Mouse (Mus musculus): ENCODE data around the gene Aph1c.

DNA sequence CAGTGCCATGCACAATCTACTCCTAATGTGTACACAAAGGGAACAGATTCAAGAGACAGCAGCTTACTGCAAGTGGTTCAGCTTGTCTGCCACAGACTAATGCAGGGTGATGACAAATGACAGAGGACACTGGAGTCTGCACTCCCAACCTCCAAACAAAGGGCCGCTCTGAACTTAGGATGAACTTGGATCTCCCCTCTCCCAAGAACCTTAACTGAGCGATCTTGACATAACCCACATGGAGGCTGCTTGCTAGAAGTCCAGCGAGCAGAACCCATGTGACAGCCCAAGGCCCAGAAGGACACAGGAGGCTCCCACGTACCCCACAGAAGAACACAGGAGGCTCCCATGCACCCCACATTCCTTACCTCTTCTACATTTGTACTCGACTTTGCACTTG is 16.4 kb upstream of the Aph1c start:
- TF ChIP-seq CTCF (IDR thresholded peaks at IDR 0.05; ENCODE audit: insufficient read depth, low read depth, low read length), result no peak
- TF ChIP-seq POLR2A (IDR thresholded peaks at IDR 0.05; ENCODE audit: insufficient read depth, low read depth, low read length), result no peak

Measured in olfactory bulb, adult 2 months (tissue).